Mouse (Mus musculus): ENCODE measurements at regions not wholly inside any gene's neighbourhood (a gene's known extent, or its start where the extent isn't known, plus 50 kb on each side); places are given as distances from the start of the nearest gene placed in this dataset.

DNA sequence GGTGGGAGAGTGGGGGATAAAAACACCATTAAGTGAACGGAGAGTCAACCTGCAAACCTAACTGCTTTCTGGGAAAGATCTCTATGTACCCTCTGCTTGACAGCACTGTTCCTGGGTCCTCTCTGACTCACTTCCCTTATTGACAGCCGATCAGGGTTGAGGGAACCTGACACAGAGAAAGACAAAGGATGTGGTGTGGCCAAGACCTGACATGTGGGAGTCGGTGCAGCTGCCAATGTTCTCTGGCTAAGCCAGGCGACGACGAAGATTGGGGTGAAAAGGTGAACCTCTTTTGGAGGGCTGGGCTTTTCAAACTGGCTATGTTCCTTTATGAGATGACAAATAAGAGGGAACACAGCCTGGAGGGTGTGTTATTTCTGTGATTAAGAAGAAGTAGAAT lies 318.6 kb upstream of the Usp25 start:
- Histone ChIP-seq H3K27me3 (replicated peaks) (no peaks in the 10 kb centered on the region), H3K9me3 (no peaks in the 10 kb centered on the region), H3K4me1 (no peaks in the 10 kb centered on the region), H3K4me2 (no peak overlapping the region), H3K9ac (no peak overlapping the region), H3K36me3 (no peaks in the 10 kb centered on the region), H3K27ac (replicated peaks) (no peak overlapping the region), H3K4me3 (no peak overlapping the region)
- ATAC-seq (ENCODE audit: extremely low read depth, insufficient number of reproducible peaks, low FRiP score, low TSS enrichment), result no peak
- WGBS, result 43% methylated on average over 6 of the region's 6 CpGs

DNA sequence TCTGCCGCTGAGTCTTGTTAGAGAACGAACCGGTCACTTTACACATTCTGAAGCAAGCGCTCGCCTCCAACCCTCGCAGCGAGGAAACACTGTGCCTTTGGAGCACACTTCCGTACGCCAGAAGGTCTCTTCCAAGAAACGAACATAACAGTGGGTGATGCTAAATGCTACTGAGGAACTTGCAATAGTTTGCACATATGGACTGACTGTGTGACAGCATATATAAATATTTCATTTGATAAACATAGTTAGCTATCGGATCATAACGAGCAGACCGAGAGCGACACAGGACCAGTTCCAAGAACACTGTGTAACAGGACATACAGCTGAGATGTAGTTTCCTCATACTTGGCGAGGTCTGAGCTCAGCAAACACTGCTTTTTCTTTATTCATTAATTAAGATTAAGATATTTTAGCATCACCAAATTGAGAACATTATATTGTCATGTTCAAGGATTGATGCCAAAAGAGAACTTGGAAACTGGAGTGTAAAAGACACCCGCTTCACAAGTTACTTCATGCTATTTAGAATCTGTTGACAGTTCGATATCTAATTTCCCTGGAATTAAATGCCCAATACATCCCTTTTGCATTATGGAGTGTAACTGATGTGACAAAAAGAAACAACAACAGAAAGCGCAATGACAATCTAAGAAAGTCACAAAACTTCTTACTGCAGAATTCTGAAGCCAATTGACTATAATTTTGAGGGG lies 314.3 kb upstream of the Nrip1 start:
- no peak overlapping the region for H3K4me2 ChIP-seq
- WGBS, result 86% methylated on average over 18 of the region's 18 CpGs

DNA sequence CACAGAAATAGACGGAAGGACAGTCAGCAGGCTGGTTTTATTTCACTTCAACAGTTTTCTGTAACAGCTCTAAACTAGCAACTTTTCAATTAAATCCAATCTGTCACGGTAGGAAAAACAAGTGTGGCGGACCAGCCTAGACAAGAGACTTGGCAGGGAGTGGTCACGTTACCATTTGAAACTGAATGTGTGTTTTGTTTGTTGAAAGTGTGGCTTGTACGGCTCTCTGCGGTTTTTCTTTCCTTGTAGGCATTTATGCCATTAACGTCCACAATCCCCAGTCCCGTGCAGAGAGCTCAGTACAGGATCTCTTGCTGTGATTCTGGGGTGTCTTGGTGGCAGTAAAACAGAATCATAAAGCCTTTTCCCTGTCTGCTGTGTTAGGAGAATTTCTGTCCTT lies 311.9 kb upstream of the Nrip1 start:
- Histone ChIP-seq H3K4me1 (peaks cover 5% of the 10 kb centered on the region; the same call in 1 of the 2 replicates), H3K27ac (replicated peaks) (no peak overlapping the region), H3K27me3 (replicated peaks) (no peaks in the 10 kb centered on the region), H3K4me2 (no peak overlapping the region), H3K9ac (no peak overlapping the region), H3K9me3 (no peaks in the 10 kb centered on the region), H3K4me3 (no peak overlapping the region), H3K36me3 (no peaks in the 10 kb centered on the region)
- 69% methylated on average over 8 of the region's 8 CpGs for WGBS
- no peak for ATAC-seq (ENCODE audit: extremely low read depth, insufficient number of reproducible peaks, low FRiP score, low TSS enrichment)

More for the DNA sequence above, 314.3 kb upstream of the Nrip1 start:
- no peaks in the 10 kb centered on the region for H3K27me3 ChIP-seq (replicated peaks)
- no peak for ATAC-seq (ENCODE audit: extremely low read depth, insufficient number of reproducible peaks, low FRiP score, low TSS enrichment)
- no peak overlapping the region for H3K4me3 ChIP-seq
- H3K27ac ChIP-seq (replicated peaks), result no peak overlapping the region
- H3K4me1 ChIP-seq, result no peaks in the 10 kb centered on the region
- no peaks in the 10 kb centered on the region for H3K9me3 ChIP-seq
- H3K36me3 ChIP-seq, result no peaks in the 10 kb centered on the region
- no peak overlapping the region for H3K9ac ChIP-seq

DNA sequence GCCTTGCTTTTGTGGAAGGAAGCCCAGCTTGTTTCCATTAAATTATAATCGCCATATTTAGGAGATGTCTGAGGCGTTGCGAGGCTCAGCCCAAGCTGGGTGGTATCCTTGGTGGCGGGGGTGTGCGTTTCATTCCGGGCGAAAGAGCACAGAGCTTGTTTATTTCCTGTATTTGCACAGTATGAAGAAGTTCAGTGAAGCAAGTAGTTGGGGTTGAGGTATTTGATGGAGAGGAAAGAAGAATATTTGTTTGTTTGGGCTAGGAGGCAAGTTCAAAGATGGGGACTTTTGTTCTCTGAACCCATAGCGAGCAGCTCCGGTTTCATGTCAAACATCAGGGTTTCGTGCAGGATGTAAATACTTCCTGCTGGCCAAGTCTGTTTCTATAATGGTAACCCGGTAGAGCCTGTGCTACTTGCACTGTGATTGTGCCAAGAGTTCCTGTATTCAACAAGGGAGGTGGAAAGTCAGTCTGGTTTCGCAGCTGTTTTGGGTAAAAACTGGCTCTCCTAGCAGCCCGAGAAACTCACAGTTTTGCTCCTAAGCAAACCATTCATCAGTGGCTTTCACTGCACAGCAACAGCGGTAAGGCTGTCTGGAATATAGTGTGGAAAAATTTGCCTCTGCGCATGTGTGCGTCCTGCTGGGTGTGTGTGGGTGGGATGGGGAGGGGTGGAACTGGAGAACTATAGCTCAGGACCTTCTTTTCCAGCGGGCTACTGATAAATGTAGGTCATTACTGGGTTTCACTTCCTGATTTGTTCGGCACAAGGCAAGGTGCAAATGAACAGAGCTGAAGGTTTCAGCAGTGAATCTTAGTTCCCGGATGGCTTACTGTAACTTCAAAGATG lies 306.7 kb upstream of the Nrip1 start:
- ATAC-seq (ENCODE audit: extremely low read depth, insufficient number of reproducible peaks, low FRiP score, low TSS enrichment), result no peak
- Histone ChIP-seq H3K9ac (0 out of 2 replicates have a peak overlapping the region, but pooled peaks have one; percentile 33), H3K4me1 (peaks cover 5% of the 10 kb centered on the region; the same call in 1 of the 2 replicates), H3K36me3 (no peaks in the 10 kb centered on the region), H3K4me3 (peak overlapping the region; percentile 38), H3K27me3 (replicated peaks) (no peaks in the 10 kb centered on the region), H3K9me3 (peaks cover 7% of the 10 kb centered on the region; the same call in 1 of the 2 replicates), H3K4me2 (peak overlapping the region; percentile 59), H3K27ac (replicated peaks) (peak overlapping the region; percentile 56)
- 57% methylated on average over 19 of the region's 19 CpGs for WGBS

DNA sequence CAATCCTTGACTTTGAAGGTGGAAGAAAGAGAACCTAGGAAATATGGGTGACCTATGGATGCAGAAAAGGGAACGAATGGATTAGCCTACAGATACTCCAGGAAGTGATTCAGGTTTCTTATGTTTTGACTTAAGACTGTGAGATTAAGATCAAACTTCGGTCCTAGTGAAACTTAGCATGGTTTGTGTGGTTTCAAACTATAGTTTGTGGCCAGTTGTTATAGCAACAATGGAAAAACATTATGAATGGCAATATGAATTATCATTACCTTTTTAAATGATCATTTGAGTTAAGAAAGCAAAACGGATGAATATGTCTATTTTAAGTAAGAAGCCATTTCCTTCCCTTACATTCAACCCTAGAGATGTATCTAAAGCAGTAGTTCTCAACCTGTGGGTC lies 305.3 kb upstream of the Nrip1 start:
- Histone ChIP-seq H3K9me3 (peaks cover 7% of the 10 kb centered on the region; the same call in 1 of the 2 replicates), H3K4me2 (no peak overlapping the region), H3K27me3 (replicated peaks) (no peaks in the 10 kb centered on the region), H3K27ac (replicated peaks) (no peak overlapping the region), H3K9ac (no peak overlapping the region), H3K4me1 (peaks cover 5% of the 10 kb centered on the region; the same call in 1 of the 2 replicates), H3K4me3 (no peak overlapping the region), H3K36me3 (no peaks in the 10 kb centered on the region)
- WGBS, result 59% methylated on average over 3 of the region's 3 CpGs
- ATAC-seq (ENCODE audit: extremely low read depth, insufficient number of reproducible peaks, low FRiP score, low TSS enrichment), result no peak

DNA sequence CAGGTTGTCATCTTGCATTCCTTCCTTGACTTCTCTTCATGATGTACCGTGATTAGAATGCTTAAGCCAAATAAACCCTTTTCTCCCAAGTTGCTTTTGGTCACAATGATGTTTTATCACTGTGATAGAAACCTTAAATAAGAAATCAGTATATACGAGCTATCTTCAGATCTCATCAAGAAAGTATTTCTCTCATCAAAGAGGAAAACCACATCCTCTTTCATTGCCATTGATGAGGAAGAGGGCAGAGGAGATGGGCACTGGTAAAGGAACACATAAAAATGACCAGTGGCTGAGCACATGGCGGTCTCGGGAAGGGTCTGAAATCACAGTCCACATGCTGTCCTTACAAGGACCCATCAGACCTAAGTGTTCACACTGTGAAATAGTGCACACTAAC lies 296.2 kb upstream of the Nrip1 start:
- H3K27me3 ChIP-seq (replicated peaks), result no peaks in the 10 kb centered on the region
- H3K36me3 ChIP-seq, result no peaks in the 10 kb centered on the region
- ATAC-seq (ENCODE audit: extremely low read depth, insufficient number of reproducible peaks, low FRiP score, low TSS enrichment), result no peak
- H3K9me3 ChIP-seq, result no peaks in the 10 kb centered on the region
- WGBS, result 78% methylated on average over 4 of the region's 4 CpGs
- H3K4me1 ChIP-seq, result no peaks in the 10 kb centered on the region
- H3K4me3 ChIP-seq, result no peak overlapping the region
- no peak overlapping the region for H3K9ac ChIP-seq
- no peak overlapping the region for H3K27ac ChIP-seq (replicated peaks)
- no peak overlapping the region for H3K4me2 ChIP-seq

DNA sequence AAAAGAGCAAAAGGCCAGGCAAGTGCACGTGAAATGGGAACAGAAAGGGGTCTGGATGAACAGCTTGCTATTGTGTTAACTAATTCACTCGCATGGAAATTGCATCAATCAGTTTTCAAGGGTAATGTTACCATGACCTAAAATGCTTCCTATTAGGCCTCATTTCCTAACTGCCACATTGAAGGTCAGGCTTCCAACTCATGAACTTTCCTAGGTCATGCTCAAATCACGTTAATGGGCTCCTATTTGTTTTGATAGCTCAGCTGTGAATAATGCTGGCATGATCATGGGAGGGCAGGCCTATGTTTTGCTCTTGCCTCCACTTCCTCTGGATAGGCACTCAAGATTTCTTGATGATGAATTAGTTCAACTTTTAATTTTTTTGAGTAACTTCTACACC lies 293.4 kb upstream of the Nrip1 start:
- Histone ChIP-seq H3K4me2 (no peak overlapping the region), H3K9ac (no peak overlapping the region), H3K4me3 (no peak overlapping the region), H3K27ac (replicated peaks) (no peak overlapping the region), H3K9me3 (no peaks in the 10 kb centered on the region), H3K36me3 (no peaks in the 10 kb centered on the region), H3K27me3 (replicated peaks) (no peaks in the 10 kb centered on the region), H3K4me1 (no peaks in the 10 kb centered on the region)
- ATAC-seq (ENCODE audit: extremely low read depth, insufficient number of reproducible peaks, low FRiP score, low TSS enrichment), result no peak
- WGBS, result 62% methylated on average over 3 of the region's 3 CpGs

DNA sequence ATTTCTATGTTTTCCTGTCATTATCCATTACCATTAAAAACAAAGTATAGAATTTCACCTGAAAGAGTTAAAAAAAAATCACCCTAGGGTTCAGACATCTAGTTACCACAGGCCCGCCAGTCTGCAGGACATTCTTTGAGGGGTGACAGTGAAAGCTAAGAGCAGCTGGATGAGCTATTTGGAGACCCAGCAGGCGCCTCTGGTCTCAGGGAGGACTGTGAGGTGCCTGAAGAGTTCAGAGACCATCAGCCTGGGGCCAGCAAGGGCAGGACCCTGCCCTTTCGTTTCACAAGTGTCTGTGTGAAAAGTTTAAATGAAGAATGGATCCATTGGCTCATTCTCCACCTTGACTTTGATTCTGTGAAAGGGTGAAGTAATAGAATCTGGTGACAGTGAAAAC lies 281.5 kb upstream of the Nrip1 start:
- Histone ChIP-seq H3K27ac (replicated peaks) (no peak overlapping the region), H3K4me1 (no peaks in the 10 kb centered on the region), H3K9me3 (no peaks in the 10 kb centered on the region), H3K9ac (no peak overlapping the region), H3K4me3 (no peak overlapping the region), H3K36me3 (no peaks in the 10 kb centered on the region), H3K4me2 (no peak overlapping the region), H3K27me3 (replicated peaks) (no peaks in the 10 kb centered on the region)
- 23% methylated on average over 3 of the region's 3 CpGs for WGBS
- no peak for ATAC-seq (ENCODE audit: extremely low read depth, insufficient number of reproducible peaks, low FRiP score, low TSS enrichment)

DNA sequence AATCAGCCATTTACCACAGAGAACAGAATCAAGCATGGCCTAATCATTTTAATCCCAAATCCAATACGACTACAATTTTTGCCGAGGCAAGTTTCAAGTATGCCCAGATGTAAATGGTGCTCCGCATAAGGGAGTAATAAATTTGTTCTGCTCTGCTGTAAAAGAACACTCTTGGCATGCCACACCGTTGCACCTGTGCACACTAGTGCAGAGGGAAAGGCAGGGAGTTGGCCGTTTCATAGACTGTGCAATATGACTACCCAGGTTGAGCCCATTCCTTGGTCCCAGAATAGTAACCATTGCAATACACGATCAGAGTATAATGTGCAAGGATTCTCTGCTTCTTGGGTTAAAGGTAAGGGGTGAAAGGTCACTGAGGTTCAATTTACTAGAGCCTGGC lies 270.7 kb upstream of the Nrip1 start:
- Histone ChIP-seq H3K4me2 (no peak overlapping the region), H3K4me1 (no peaks in the 10 kb centered on the region), H3K9me3 (no peaks in the 10 kb centered on the region), H3K4me3 (no peak overlapping the region), H3K36me3 (no peaks in the 10 kb centered on the region), H3K9ac (no peak overlapping the region), H3K27me3 (replicated peaks) (no peaks in the 10 kb centered on the region), H3K27ac (replicated peaks) (no peak overlapping the region)
- ATAC-seq (ENCODE audit: extremely low read depth, insufficient number of reproducible peaks, low FRiP score, low TSS enrichment), result no peak
- 81% methylated on average over 6 of the region's 6 CpGs for WGBS

DNA sequence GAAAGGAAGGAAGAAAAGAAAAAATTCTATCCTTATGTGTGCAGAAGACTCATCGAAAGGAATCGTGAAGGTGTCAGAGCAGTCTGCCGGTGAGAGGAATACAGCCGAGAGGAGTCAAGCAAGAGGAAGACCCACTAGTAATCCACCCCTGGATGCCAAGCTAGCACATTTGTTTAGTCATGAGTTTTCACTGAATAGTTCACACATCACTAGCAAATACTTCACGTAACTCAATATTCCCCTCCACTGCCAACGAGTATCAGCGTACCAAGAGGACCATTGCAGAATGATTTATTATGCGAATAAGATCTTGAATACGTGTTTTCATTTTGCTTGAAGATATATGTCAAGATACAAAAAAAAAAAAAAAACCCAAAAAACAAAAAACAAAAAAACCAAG lies 270.2 kb upstream of the Nrip1 start:
- Histone ChIP-seq H3K27me3 (replicated peaks) (no peaks in the 10 kb centered on the region), H3K4me3 (no peak overlapping the region), H3K4me2 (no peak overlapping the region), H3K9ac (no peak overlapping the region), H3K4me1 (no peaks in the 10 kb centered on the region), H3K27ac (replicated peaks) (no peak overlapping the region), H3K9me3 (no peaks in the 10 kb centered on the region), H3K36me3 (no peaks in the 10 kb centered on the region)
- no peak for ATAC-seq (ENCODE audit: extremely low read depth, insufficient number of reproducible peaks, low FRiP score, low TSS enrichment)
- WGBS, result 91% methylated on average over 9 of the region's 9 CpGs

DNA sequence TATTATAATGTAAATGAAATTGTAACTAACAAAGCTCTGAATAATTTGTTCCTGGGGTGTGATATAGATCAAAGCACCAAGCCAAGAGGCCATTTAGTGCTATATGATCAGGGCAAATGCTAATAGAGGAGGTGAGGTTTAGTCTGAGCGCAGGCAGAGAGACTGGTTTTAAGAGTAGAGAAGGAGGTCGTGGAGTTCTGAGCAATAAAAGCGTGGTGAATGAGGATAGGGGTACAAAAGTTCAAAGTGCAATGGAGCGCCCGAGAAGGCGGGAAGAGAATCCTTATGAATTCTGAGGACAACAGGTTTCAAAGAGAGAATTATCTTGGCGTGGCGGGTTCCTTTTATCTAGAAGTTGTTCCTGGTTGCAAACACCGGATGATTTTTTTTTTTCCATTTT lies 261.5 kb upstream of the Nrip1 start:
- Histone ChIP-seq H3K27ac (replicated peaks) (no peak overlapping the region), H3K4me1 (no peaks in the 10 kb centered on the region), H3K27me3 (replicated peaks) (no peaks in the 10 kb centered on the region), H3K36me3 (no peaks in the 10 kb centered on the region), H3K4me3 (no peak overlapping the region), H3K9me3 (no peaks in the 10 kb centered on the region), H3K9ac (no peak overlapping the region), H3K4me2 (no peak overlapping the region)
- ATAC-seq (ENCODE audit: extremely low read depth, insufficient number of reproducible peaks, low FRiP score, low TSS enrichment), result no peak
- 85% methylated on average over 9 of the region's 9 CpGs for WGBS
